Mouse (Mus musculus) neural tube, embryonic 12.5 days (tissue): Measurements from ENCODE around the gene 1110017D15Rik. TPM values are rescaled to one million over a fixed set of nuclear protein-coding genes. Genes with fewer than 3 reads are reported as not detected.
A peak's percentile ranks its signal among the peaks of the same experiment; 100 is the strongest.

ENCODE experiments used
- ATAC-seq: fragments of 200-750 bp; cut with Nextera tagmentation; 2 replicates; pipeline ENCODE4 v1.8.0; 2017; ENCODE audit warnings: low read depth, mild to moderate bottlenecking, moderate TSS enrichment, moderate library complexity; ENCODE audit not compliant: low FRiP score
- H3K27ac ChIP-seq: fragments of 300-500 bp; sonication (generic); 2 replicates; pipeline ENCODE4 v1.5.1; 2016
- H3K27me3 ChIP-seq: fragments of 300-500 bp; sonication (generic); replicated peaks from 2 replicates; pipeline ENCODE4 v1.6.1; 2016; ENCODE audit warnings: mild to moderate bottlenecking
- H3K36me3 ChIP-seq: fragments of 300-500 bp; sonication (generic); 2 replicates; pipeline ENCODE4 v1.6.1; 2016; ENCODE audit warnings: mild to moderate bottlenecking
- H3K4me1 ChIP-seq: fragments of 300-500 bp; sonication (generic); 2 replicates; pipeline ENCODE4 v1.6.1; 2016
- H3K4me2 ChIP-seq: fragments of 300-500 bp; sonication (generic); replicated peaks from 2 replicates; pipeline ENCODE4 v1.6.1; 2016; ENCODE audit warnings: mild to moderate bottlenecking
- H3K4me3 ChIP-seq: fragments of 300-500 bp; sonication (generic); 2 replicates; pipeline ENCODE4 v1.5.1; 2016
- H3K9ac ChIP-seq: fragments of 300-500 bp; sonication (generic); 2 replicates; pipeline ENCODE4 v1.6.1; 2016; ENCODE audit warnings: mild to moderate bottlenecking
- H3K9me3 ChIP-seq: fragments of 300-500 bp; sonication (generic); 2 replicates; pipeline ENCODE4 v1.6.1; 2016; ENCODE audit warnings: mild to moderate bottlenecking
- WGBS: fragments of 180-500 bp; shearing (Covaris S2); methylation state at CpG from one replicate; pipeline ENCODE4 v1.1.7; 2016; 5-methylcytosine and 5-hydroxymethylcytosine counted together
- polyA plus RNA-seq: library from polyadenylated mRNA; unstranded; fragments of >200 nt; fragmentation: Nextera tagmentation; extraction: Ambion mirVana; gene quantifications from 2 replicates; pipeline ENCODE4 v1.2.1, GENCODE M21; 2016

1110017D15Rik gene
- polyA plus RNA-seq, 1 experiment from 2014 or later = 3.7 TPM

DNA sequence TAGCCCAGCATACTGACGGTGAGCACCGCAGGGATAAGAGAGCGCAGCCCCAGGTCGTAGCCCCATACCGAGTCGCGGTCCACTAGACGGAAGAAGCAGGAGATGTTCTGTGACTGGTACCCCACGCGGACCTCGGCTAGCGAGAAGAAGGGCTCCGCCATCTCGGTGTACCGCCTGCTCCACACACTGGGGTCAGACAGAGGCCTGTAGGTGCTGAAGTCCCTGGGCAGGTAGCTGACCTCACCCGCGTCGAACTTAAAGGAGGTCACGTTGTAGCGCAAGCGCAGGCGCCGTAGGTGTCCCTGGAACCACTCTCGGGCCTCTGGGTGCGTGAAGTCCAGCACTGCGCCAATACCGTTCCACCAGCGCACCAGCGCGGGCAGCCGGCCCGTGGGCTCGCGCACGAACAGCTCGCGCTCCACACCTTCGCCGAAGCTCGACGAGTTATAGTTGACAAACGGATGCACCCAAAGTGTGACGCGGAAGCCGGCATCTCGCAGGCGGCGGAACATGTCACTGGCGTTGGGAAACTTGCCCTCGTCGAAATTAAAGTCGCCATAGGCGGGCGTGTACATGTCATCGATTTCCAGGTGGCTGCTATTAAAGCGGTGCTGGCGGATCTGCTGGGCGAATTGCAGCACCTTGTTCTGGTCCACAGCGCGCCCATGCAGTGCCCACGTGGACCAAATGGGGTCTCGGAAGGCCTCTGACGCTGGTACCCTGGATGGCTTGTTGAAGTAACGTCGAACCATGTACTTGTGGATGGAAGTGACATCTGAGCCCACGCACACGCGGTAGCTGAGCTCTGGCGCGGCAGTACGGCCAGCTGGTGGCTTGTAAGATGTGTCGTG, 18.9 kb downstream of the 1110017D15Rik start:
- peak overlapping the region; percentile 29 for H3K4me3 ChIP-seq
- H3K36me3 ChIP-seq = no peaks in the 10 kb centered on the region
- 7% methylated on average over 72 of the region's 72 CpGs for WGBS
- peaks cover 71% of the 10 kb centered on the region for H3K27me3 ChIP-seq
- no peak for ATAC-seq
- peaks cover 30% of the 10 kb centered on the region for H3K4me1 ChIP-seq
- H3K9me3 ChIP-seq = no peaks in the 10 kb centered on the region
- H3K9ac ChIP-seq = no peak overlapping the region
- peak overlapping the region; percentile 61 for H3K4me2 ChIP-seq
- no peak overlapping the region for H3K27ac ChIP-seq

DNA sequence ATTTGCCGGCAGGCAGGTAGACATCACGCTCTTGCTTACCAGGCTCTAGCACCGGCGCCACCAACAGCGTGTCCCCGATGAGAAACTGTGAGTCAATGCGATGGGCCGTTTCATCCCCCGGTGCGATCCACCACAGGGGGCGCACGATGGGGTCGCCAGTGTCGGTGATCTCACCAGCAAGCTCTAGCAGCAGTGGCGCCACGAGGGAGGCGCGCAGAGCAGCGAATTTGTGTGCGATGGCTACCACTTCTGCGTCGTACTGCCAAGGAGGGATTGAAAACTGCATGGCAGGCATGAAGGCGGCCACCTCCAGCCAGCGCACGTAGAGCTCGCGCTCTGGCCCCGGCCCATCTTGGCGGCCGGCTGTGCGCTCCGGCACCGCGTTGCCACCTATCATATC, 19.6 kb downstream of the 1110017D15Rik start:
- Histone ChIP-seq H3K27ac (no peak overlapping the region), H3K9me3 (no peaks in the 10 kb centered on the region), H3K36me3 (no peaks in the 10 kb centered on the region), H3K4me1 (peaks cover 26% of the 10 kb centered on the region), H3K27me3 (peaks cover 71% of the 10 kb centered on the region), H3K4me2 (peak overlapping the region; percentile 61), H3K4me3 (peak overlapping the region; percentile 29), H3K9ac (no peak overlapping the region)
- 2% methylated on average over 34 of the region's 34 CpGs for WGBS
- 0 out of 2 replicates have a peak, but pooled peaks have one; percentile 10 for ATAC-seq

DNA sequence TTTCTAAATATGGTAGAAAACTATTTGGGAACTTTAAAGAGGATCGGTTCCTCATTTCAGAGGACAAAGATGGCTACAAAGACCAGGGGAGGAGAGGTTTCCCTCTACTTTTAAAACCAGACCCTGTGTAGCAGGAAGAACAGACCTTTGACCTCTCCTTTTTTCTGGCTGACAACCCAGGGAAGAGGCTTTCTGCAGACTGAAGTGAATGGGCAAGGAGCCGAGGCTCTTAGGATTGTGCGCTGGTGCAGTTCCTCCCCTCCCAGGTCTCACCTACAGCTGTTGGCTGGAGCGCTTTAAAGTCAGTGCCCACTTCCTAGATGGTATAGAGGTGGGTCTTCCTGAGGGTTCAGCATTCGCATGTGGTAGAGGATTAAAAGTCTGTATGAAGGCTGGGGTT, 20.1 kb downstream of the 1110017D15Rik start:
- Histone ChIP-seq H3K27ac (no peak overlapping the region), H3K27me3 (peaks cover 68% of the 10 kb centered on the region), H3K4me3 (no peak overlapping the region), H3K9ac (no peak overlapping the region), H3K4me2 (no peak overlapping the region), H3K4me1 (peaks cover 22% of the 10 kb centered on the region), H3K9me3 (no peaks in the 10 kb centered on the region), H3K36me3 (no peaks in the 10 kb centered on the region)
- 44% methylated on average over 5 of the region's 5 CpGs for WGBS
- no peak for ATAC-seq

DNA sequence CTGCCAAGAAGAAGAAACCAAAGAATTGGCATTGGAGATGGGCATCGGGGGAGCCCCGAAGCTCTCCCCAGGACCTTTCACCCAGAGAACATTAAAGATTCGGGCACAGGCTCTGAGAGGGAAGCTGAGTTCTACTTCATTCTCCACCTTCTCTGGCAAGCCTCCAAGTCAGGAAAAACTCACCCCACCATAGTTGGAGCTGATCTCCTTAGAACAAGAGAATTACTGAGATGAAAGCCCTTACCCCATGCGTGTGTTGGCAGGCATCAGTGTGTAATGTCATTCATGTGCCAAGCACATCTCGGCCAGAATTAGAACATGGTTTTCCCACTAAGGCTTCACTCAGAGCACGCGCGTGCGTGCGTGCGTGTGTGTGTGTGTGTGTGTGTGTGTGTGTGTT, 21.3 kb downstream of the 1110017D15Rik start:
- H3K4me3 ChIP-seq = no peak overlapping the region
- 90% methylated on average over 11 of the region's 11 CpGs for WGBS
- H3K27ac ChIP-seq = no peak overlapping the region
- ATAC-seq = no peak
- H3K4me1 ChIP-seq = peaks cover 22% of the 10 kb centered on the region
- peaks cover 56% of the 10 kb centered on the region for H3K27me3 ChIP-seq
- no peaks in the 10 kb centered on the region for H3K9me3 ChIP-seq
- no peak overlapping the region for H3K4me2 ChIP-seq
- no peak overlapping the region for H3K9ac ChIP-seq
- no peaks in the 10 kb centered on the region for H3K36me3 ChIP-seq

DNA sequence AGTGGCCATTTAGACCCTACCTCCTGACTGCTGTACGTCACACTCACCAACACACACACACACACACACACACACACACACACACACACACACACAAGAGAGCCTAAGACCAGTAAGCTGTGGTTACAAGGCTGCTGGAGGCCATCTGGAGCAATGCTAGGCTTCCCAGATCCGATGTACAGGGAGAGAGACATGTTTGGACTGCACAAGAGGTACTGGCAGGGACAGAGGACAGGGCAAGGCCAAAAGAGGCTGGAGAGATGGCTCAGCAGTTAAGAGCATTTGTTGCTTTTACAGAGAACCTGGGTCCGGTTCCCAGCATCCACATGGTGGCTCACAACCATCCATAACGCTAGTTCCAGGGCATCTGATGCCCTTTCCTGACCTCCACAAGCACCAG, 22.1 kb downstream of the 1110017D15Rik start:
- no peak overlapping the region for H3K9ac ChIP-seq
- no peak overlapping the region for H3K4me2 ChIP-seq
- WGBS = 82% methylated on average over 4 of the region's 4 CpGs
- H3K27ac ChIP-seq = no peak overlapping the region
- no peaks in the 10 kb centered on the region for H3K9me3 ChIP-seq
- H3K4me1 ChIP-seq = peaks cover 22% of the 10 kb centered on the region
- H3K4me3 ChIP-seq = no peak overlapping the region
- ATAC-seq = no peak
- H3K36me3 ChIP-seq = no peaks in the 10 kb centered on the region
- H3K27me3 ChIP-seq = peaks cover 48% of the 10 kb centered on the region

DNA sequence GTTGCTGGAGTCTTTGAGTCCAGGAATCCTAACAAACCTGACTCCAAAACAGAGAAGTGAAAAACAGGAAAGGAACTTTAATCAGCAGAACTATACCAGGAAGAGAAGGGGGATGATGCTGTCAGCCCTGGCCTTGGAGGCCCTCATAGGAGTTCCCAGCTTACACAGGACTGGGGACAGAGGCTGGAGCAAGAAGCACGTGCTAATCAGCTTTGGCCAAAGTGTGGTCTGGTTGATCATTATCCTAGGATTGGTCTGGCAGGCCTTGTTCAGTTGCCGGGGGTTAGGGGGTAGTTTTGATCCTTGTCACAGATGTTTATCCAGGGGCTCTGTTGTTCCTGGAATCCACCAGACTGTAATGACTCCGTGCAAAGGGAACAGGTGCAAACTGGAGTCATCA, 22.8 kb downstream of the 1110017D15Rik start:
- H3K9ac ChIP-seq = no peak overlapping the region
- no peak overlapping the region for H3K4me3 ChIP-seq
- ATAC-seq = no peak
- H3K27me3 ChIP-seq = peaks cover 41% of the 10 kb centered on the region
- 45% methylated on average over 3 of the region's 3 CpGs for WGBS
- peaks cover 22% of the 10 kb centered on the region for H3K4me1 ChIP-seq
- H3K36me3 ChIP-seq = no peaks in the 10 kb centered on the region
- no peak overlapping the region for H3K4me2 ChIP-seq
- no peak overlapping the region for H3K27ac ChIP-seq
- H3K9me3 ChIP-seq = no peaks in the 10 kb centered on the region

DNA sequence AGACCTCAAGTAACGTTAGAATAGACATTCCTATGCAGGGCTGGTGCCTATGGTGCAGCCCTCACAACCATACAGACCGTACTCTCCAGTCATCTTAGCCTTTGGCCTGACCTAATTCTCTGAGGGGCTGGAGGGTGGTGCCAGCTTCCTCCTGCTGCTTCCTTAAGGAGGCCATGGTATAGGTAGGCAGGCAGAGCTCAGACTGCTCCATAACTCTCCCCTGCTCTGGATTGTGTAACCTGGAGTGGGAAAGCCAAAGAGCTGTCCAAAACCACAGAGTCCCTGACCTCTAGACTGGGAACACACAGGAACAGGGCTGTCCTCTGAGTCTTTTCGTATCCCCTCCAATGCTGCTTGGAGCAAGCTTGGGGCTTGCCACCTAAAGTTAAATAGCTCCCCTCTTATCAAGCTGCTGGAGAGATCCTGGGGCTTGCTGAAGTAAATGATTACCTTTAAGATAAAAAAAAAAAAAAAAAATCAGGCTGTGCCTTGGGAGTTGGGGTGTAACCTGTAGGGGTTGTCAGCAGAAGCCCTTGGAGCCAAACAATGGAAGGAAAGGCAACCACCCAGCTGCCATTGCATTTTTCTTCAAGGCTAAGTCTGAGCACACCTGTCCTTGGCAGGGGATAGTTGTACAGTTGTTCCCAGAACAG, 23.5 kb downstream of the 1110017D15Rik start:
- Histone ChIP-seq H3K9ac (no peak overlapping the region), H3K4me3 (no peak overlapping the region), H3K27me3 (peaks cover 33% of the 10 kb centered on the region), H3K9me3 (no peaks in the 10 kb centered on the region), H3K4me2 (no peak overlapping the region), H3K4me1 (peaks cover 15% of the 10 kb centered on the region), H3K27ac (no peak overlapping the region), H3K36me3 (no peaks in the 10 kb centered on the region)
- WGBS = 83% methylated on average over 3 of the region's 3 CpGs
- ATAC-seq = no peak

DNA sequence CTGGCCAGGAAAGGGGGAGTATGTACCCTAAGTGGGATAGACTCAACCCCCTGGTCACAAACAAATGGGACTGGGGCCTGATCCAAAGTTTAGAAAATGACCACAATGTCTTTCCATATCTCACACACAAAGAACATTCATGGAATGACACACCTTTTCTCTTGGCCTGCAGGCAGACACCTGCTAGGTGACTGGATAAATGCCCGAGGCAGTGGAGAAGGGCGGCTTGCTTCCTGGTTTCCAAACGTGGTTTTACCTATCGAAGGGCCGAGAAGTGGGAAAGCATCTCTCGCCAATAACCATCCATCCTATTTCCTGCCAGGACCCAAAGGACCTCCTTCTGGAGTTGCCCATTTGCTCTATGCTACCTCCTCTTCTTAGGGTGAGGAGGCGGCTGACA, 24.2 kb downstream of the 1110017D15Rik start:
- Histone ChIP-seq H3K9ac (no peak overlapping the region), H3K4me1 (peaks cover 8% of the 10 kb centered on the region; the same call in 1 of the 2 replicates), H3K27me3 (peaks cover 27% of the 10 kb centered on the region), H3K4me2 (no peak overlapping the region), H3K9me3 (no peaks in the 10 kb centered on the region), H3K36me3 (no peaks in the 10 kb centered on the region), H3K27ac (no peak overlapping the region), H3K4me3 (no peak overlapping the region)
- 88% methylated on average over 7 of the region's 7 CpGs for WGBS
- no peak for ATAC-seq

DNA sequence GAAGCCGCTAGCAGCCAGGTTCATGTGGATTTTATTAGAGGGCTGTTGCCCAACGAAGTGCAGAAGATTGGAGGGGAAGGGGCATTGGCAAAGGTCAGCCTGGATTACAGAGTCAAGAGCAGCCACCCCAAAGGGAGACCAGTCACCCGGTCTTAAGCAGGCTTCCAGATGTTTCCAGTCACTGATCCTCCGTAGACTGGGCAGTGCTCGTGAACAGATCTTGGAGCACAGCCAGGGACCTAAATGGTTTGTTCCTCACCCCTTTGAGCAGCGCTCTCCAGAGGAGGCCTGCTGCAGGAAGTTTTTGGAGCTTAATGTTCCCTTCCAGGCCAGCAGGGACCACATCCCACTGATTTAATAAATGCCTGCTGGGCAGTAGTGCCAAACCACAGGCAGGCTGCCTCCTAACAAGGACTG, 35.5 kb downstream of the 1110017D15Rik start:
- peaks cover 9% of the 10 kb centered on the region for H3K36me3 ChIP-seq
- no peaks in the 10 kb centered on the region for H3K9me3 ChIP-seq
- H3K4me1 ChIP-seq = no peaks in the 10 kb centered on the region
- H3K27ac ChIP-seq = no peak overlapping the region
- no peak for ATAC-seq
- WGBS = 66% methylated on average over 6 of the region's 6 CpGs
- H3K9ac ChIP-seq = no peak overlapping the region
- no peak overlapping the region for H3K4me3 ChIP-seq
- no peaks in the 10 kb centered on the region for H3K27me3 ChIP-seq
- H3K4me2 ChIP-seq = no peak overlapping the region

DNA sequence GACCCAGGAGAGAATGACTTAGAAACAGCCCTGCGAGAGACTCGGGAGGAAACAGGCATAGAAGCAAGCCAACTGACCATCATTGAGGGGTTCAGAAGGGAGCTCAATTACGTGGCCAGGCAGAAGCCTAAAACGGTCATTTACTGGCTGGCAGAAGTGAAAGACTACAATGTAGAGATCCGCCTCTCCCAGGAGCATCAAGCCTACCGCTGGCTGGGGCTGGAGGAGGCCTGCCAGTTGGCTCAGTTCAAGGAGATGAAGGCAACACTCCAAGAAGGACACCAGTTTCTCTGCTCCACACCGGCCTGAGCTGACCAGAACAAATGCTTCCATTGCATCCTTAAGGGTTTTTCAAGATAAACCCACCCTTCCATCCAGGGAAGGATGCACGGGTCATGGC, 36.9 kb downstream of the 1110017D15Rik start:
- Histone ChIP-seq H3K9ac (no peak overlapping the region), H3K9me3 (no peaks in the 10 kb centered on the region), H3K4me2 (no peak overlapping the region), H3K4me1 (no peaks in the 10 kb centered on the region), H3K36me3 (peaks cover 9% of the 10 kb centered on the region), H3K27ac (no peak overlapping the region), H3K27me3 (no peaks in the 10 kb centered on the region), H3K4me3 (no peak overlapping the region)
- no peak for ATAC-seq
- WGBS = 79% methylated on average over 8 of the region's 8 CpGs

DNA sequence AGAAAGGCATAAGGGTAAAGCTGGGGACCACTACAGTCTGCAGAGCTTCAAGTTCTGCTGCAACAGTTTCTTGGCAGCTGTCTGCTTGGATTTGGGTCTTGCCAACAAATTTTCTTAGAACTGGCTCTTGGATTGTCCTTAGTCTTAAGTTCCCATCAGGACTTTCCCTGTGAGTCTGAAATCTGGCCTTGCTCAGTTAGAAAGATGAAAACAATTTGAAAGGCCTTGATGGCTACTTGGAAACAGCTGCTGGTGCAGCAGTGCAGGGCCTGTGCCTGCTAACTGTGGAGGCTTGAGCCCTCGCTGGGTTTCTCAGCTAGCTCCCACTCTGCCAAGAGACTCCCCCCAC, 37.7 kb downstream of the 1110017D15Rik start:
- H3K27me3 ChIP-seq = no peaks in the 10 kb centered on the region
- WGBS = 82% methylated on average over 1 of the region's 1 CpGs
- no peak overlapping the region for H3K4me2 ChIP-seq
- H3K36me3 ChIP-seq = peaks cover 9% of the 10 kb centered on the region
- no peaks in the 10 kb centered on the region for H3K9me3 ChIP-seq
- ATAC-seq = no peak
- H3K4me1 ChIP-seq = no peaks in the 10 kb centered on the region
- H3K9ac ChIP-seq = no peak overlapping the region
- H3K4me3 ChIP-seq = no peak overlapping the region
- no peak overlapping the region for H3K27ac ChIP-seq

DNA sequence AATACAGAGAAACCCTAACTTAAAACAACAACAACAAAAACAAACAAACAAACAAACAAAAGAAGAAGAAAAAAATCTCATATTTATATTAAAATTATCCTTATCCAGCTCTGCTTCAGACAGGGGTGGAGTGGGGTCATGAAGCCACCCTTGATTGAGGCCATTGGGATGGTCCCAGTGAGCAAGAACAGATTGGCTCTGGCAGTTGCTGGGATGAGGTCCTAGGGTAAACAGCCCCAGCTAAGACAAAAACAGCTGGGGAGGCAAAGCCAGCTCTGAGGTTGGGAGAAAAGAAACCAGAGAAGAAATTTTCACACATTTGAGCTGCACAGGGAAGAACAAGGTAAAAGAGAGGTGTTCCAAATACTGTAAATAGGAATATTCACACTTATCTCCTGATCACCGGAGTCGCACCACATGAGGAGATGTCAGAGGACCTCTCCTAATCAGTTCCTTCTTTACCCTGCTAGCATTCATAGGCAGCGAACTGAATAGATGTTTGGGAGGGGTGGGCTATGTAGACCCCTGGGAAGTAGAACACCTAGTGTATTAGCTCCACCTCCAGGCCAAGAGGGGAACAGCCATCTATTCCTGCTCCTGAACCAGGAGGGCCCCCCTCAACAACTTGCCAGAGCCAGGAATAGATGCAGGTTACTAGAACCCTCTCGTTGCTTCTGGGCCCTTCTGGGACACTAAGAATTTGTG, 38.2 kb downstream of the 1110017D15Rik start:
- 75% methylated on average over 4 of the region's 4 CpGs for WGBS
- H3K9me3 ChIP-seq = no peaks in the 10 kb centered on the region
- no peaks in the 10 kb centered on the region for H3K27me3 ChIP-seq
- peaks cover 9% of the 10 kb centered on the region for H3K36me3 ChIP-seq
- no peak overlapping the region for H3K4me3 ChIP-seq
- H3K4me1 ChIP-seq = no peaks in the 10 kb centered on the region
- no peak overlapping the region for H3K4me2 ChIP-seq
- ATAC-seq = no peak
- no peak overlapping the region for H3K9ac ChIP-seq
- H3K27ac ChIP-seq = no peak overlapping the region
